Mouse (Mus musculus) liver, embryonic 14.5 days (tissue): Measurements from ENCODE around the gene Pitpnb.

ENCODE experiments used
- CTCF ChIP-seq: IDR thresholded peaks from 2 replicates; pipeline ENCODE4 v1.5.1; 2016; ENCODE audit warnings: antibody characterized with exemption, low read depth, control low read depth
- EP300 ChIP-seq: IDR thresholded peaks from 2 replicates; pipeline ENCODE4 v1.6.1; 2016; ENCODE audit warnings: antibody characterized with exemption, low read depth

GRCm38 (mm10) chr5:111315061-111315460 lies 15.5 kb upstream of the Pitpnb start:
- TF ChIP-seq CTCF (no peak), EP300 (no peak)
